Mouse (Mus musculus) regulatory T cell (primary cell): ENCODE measurements around the gene Ston1.

ENCODE experiments used
- in situ Hi-C: fragments of 300-600 bp; cut with MboI, MseI; formaldehyde crosslinking; loops from one replicate; pipeline ENCODE4 v1.15.1; 2025; ENCODE audit warnings: high pct_unique_total_duplicates

The Ston1 gene

DNA sequence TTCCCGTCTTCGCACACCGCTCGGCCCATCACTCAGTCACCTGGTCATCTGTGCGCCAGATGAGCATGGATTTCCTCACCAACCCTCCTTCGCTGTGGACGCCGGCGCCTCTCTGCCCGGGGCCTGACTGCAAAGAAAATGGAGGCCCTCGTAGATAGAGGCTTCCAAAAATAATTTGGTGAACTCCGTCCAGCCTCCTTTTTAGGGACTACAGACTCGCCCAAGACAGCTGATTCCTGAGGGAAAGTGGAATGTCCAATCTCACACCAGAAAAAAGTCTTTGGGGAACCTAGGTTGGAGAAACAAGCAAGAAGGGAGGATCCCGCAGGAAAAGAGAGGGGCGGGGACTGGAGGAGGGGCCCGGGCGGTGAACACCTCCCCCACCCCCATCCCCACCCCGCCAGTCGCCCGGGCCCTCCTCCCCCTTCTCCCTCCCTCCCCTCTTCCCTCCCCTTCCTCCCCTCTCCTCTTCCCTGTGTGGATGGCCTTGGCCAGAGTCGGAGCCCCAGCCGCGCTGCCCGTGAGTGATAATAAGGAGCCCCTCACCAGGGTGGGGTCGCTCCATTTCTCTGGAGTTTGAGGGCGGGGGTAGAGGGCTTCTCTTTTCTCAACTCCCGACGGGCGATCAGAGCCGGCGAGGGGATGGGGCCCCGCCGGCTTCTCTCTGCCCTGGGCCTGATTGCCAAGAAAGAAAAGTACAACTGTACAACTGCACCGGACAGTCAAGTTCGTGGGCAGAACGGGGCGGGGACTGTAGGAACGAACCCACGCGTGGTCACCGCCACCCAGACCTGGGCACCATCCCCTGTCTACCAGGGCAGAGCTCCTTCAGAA, at the start of gene Ston1:
Gene Ston1 (plus strand): TSS at position 463 of the 834 bp plus-strand sequence.
- in situ Hi-C loops: loop anchor here (5.0 kb wide), 2 partner anchors 40 to 50 kb away; no protein-coding TSS in a partner anchor

DNA sequence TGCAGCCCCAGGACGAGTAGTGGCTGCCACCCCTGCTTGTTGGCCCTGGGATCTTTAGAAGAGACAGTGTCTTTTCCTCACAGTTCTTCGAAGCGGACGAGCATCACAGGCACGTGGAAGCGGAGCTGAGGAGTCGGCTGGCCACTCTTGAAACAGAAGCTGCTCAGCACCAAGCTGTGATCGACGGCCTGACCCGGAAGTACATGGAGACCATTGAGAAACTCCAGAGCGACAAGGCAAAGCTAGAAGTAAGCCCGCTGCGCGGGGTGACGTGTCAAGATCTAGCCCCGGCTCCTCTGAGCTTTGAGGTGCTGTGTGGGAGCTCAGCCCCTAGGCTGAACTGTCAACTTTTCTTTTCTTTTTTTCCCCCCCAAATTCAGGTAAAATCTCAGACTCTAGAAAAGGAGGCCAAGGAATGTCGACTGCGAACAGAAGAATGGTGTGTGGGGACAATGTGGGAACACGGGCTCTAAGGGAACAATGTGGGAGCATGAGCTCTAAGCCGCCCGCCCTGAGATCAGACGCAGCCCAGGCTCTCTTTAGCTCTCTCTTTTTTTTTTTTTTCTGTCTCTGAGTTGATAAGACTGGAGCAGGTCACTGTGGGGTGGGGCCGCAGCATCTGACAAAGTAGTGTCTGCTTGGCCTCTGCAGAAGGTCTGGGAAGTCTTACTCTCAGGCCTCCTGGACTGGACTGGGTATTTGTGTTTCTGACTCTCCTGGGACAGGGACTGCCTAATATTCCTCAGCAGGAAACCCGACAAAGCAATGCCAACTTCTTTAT, 47.9 kb upstream of the Ston1 start:
- in situ Hi-C loops: loop anchor here (5.0 kb wide), 1 partner anchor 48 kb away; the partner anchor contains the start of gene Ston1

DNA sequence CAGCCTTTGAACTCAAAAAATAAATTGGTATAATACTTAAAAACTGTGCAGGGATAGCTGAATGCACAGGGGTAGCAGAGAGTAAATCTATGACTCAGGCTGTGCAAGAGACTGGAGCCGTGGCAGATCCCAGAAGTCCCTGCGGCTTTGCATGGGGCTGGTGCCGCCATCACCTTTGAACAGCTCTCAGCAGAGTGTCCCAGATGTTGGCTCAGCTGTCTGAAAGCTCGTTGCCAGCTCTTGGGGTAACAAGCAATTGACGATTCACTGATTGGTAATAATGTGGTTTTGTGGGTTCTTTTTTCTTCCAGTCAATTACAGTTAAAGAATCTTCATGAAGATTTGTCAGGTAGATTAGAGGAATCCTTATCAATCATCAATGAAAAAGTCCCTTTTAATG, 47.1 kb upstream of the Ston1 start:
- in situ Hi-C loops: no loop called here

DNA sequence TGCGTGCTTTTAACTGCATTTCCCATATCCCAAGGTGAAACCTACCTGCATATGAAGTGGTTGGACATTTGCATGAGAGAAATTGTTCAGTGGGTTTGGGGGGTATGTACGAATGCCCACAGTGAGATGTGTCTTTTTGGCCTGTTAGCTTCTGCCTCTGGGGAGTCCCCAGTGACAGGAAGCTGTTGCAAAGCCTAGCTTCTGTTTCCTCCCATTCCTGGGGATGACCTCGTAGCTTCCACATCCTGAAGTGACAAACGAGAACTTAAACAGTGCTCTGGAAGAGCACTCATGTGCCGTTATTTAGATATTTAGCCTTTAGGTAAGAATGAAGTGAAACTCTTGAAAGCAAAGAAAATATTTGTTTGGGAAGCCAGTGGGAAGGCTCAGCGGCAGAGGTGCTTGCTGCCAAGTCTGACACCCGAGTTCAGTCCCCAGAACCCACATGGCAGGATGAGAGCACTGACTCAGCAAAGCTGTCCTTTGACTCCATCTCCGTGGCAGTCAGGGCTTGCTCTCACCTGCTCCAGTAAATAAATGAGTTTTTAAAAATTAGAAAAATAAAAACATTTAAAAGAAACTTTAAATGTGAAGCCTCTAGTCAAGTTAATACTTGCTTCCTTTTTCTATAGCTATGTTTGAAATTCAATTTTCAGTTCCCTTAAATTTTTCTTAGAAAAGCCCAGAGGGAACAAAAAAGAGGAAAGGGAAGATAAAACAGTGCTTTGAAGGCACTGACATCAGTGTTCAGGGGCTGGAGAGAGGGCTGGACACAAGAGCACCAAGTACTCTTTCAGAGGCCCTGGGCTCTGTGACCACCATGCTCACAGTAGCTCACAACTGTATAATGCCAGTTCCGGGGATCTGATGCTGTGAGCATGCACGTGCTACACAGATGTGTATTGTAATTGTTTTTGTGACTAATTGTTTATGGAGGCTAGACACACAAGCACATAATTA, 46.2 kb upstream of the Ston1 start:
- in situ Hi-C loops: no loop called here

DNA sequence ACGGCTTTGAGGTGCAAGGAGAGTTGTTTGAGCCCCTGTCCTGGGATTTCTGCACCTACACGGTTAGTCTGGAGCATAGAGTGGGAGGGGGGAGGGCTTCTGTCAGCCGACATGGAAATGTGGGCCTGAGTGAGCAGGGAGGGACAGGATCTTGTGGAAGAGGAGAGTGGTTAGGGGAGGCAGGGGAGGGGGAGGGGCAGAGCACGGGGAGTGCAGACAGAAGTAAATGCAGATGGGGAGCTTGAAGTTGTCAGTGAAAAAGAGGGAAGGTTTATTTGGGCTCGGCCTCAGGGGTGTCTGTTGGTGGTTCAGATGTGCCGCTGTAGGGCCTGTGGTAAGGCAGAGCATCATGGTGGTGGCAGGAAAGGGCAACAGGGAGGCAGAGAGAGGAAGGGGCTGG, 44.9 kb upstream of the Ston1 start:
- in situ Hi-C loops: no loop called here

DNA sequence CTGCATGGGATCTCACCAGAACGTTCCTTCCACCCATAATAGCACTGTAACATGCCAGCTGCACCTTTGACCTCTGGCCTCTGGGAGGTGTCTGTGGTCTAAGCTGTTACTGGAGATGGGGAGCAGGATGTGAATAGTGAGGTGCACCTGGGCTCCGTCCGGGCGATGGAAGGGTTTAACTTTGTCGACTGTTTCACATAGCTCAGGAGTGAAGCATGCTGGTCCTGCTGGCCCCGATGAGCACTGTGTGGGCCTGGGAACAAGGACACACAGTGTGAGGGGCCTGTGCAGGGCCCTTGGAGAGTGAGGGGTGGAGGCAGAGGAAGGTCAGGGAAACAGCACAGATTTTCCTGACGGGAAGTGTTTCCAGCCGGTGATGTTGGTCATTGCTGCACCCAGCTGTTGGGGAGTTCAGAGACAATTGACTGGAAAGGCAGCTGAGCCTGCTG, 44.5 kb upstream of the Ston1 start:
- in situ Hi-C loops: no loop called here

DNA sequence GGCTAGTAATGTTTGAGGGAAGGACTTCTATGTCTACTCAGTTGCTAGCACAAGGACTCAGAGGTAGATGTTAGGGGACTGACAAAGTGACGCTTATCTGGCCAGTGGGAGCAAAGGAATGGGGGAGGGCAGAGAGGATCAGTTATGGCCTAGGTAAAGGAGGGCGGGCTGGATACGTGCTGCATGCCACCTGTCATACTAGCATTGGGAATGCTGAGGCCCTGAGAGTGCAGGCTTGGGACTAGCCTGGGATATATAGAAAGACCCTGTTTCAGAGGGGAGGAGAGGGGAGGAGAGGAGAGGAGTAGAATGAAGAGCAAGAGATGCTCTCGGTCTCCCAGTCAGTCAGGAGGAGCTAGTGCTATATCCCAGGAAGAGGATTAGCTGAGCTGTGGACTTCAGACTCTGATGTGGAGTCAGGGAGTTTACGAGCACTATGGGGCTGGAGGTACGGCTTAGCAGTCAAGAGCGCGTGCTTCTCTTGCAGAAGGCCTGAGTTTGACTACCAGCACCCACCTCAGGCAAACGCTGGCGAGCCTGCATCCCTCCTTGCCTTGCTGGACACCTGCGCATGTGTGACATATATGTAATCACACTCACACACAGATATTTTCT, 43.9 kb upstream of the Ston1 start:
- in situ Hi-C loops: no loop called here

DNA sequence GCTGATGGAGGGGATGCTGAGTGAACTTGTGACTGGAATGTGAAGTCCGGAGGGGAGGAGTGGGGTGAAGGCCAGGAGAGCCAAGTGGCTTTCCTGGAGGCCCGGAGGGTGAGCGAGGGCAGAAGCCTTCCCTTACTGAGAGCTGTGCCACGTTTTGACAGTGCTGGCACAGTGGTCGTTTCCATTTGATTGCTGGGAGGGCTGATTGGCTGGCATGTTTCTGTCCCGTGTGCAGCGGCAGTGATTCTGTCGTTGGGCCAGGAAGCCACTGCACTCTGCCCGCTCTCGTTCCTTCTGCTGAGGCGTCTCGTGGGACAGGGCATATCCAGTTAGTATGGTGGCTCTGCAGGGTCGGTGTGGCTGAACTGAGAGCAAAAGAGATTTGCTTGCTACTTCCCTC, 41.3 kb upstream of the Ston1 start:
- in situ Hi-C loops: loop anchor here (5.0 kb wide), 1 partner anchor 86 kb away; no protein-coding TSS in a partner anchor

DNA sequence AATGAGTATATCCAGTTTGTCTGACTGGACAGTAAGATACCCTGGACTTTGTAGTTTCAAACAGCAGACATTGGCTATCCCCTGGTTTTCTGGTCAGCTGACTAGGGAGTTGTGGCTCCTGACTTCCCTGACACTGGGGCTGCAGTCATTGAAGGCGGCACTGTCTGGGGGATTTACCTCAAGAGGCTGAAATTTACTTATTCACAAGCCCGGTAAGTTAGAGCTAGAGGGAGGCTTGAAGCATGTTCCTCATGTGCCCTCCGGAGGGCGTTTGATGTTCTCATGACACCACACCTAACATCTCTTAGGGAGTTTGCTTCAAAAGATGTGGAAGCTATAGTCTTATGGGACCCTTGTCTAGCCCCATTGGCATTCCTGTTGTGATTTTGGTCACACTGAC, 40.8 kb upstream of the Ston1 start:
- in situ Hi-C loops: loop anchor here (5.0 kb wide), 1 partner anchor 86 kb away; no protein-coding TSS in a partner anchor

DNA sequence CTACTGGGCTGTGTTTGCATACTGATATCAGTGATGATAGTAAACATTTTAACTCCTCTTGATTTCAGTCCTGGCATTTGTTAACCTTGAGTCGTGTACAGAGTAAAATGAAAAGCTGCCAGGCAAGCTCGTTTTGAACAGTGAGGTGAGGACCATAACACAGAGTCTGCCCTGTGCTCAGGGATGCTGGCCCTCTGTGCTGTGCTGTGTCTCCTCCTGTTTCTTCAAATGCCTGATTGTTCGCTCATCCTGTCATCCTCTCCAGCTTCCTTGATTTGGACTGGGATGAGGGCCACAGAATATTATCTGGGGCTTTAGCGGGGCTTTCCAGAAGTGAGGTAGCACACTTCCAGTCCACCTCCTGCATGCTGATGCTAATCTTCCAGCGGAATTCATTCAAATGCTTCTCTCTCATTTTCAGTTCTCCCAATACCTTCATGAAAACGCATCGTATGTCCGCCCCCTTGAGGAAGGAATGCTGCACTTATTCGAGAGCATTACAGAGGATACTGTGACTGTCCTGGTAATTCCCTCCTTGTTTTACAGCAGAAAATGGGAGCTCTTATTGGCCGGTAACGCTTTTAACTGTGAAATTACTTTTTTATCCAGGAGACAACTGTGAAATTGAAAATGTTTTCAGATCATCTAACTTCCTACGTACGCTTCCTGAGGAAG, 39.2 kb upstream of the Ston1 start:
- in situ Hi-C loops: loop anchor here (5.0 kb wide), 1 partner anchor 84 kb away; no protein-coding TSS in a partner anchor

DNA sequence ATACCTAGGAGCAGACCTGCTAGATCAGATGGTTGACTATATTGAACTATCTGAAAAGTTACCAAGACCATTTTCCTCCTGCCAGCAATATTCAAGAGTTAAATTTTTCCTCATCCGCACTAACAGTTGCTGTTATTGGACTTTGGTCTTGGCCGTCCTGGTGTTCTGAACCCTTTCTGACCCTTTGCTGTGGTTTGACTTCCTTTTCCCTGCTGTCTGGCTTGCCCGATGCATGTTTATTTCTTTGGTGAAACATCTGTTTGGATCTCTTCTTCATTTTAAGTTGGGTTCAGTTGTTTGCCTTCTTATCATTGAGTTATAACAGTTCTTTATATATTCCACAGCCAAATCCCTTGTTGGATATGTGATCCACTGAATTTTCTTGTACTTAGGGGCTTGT, 33.9 kb upstream of the Ston1 start:
- in situ Hi-C loops: no loop called here

DNA sequence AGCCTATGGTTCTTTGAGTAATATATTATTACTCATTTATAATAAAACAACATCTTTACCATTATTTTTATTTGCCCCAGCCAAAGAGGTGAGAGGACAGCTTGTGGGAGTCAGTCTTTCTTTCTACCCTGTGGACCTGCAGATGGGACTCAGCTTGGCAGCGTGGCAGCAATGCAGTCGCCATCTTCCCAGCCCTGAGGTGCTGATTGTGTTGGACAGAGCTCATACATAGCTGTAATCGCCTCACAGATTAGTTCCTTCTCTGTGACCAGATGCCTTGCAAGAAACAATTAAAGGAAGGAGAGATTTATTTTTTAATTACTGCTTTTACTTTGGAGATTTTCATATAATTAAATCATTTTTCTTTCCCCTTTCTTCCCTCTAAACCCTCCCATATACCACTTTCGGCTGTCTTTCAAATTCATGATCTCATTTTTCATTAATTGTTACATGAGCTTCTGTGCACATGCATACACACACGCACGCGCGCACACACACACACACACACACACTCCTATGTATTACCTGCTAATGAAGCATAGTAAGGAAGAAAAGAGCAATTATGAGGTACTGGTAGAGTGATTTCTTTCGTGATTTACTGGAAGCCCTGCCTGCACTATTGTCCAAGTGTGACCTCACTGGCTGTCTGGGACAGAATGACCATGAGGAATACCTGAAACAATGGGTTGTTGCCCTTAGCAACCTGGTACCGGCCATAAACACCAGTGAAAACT, 27.5 kb upstream of the Ston1 start:
- in situ Hi-C loops: no loop called here

DNA sequence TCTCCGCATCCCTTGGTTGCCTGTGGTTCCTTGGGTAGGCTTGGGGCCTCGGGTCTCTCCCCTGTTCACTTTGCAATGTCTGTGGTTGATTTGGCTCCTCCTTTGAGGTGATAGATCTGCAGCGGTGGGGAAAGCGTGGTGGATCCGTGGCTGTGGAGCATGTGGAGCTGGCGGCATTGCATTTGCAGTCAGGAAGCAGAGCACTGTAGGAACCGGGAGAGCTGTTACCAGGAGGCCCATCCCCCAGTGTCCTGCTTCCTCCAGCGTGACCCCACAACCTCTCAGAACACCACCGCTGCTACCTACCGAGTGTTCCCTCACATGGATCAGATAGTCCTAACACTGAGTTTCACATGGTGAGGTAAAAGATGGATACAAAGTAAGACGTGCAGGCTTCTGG, 26.7 kb upstream of the Ston1 start:
- in situ Hi-C loops: no loop called here

DNA sequence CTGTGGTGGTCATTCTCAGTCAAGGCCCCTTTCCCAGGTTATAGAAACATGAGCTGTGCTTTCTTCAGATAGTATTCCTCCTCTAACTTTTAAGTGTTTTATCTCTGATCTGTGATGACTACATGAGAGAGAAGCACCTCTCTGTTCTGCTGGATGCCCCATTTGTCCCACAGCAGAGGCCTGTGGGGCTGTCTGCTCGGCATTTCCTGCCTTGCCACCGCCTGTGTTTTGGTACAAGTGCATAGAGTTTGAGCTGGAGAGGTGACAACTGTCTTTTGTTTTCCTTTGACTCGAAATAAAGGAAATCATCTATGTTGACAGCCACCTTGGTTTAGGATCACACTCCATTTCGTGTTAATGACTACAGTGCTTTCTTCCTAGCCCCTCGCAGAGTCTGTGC, 22.7 kb upstream of the Ston1 start:
- in situ Hi-C loops: no loop called here

DNA sequence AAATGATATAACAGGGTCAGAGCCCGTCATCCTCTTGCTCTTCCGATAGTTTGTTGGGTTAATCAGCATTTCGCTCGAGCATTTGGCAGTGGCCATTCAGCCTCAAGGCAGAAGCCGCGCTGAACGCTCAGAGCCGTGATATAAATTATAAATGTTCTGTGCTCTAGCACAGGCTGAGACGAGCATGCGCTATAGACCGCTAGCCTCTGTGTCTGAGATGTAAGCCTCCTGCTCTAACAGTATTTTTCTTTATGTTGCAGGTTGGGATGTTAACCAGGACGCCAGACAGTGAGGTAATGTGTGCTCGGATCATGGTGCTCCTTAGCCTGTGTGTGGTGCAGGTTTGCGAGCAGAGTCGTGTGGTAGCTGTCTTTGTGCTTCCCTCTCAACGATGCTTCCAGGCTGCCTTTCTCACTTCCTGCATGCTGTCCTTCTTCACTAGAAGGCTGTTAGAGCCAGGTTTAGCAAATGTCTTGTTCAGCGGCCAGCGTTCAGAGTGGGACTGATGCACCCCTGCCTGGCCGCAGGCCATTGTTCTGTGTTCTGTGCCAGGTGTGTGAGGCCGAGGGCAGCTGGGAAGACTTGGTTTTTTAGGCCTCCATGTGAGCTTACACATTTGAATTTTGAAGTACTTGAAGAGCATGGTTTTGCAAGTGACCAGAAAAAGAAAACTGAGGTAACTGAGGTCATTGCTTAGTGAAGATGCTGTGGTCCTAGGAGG, 18.8 kb upstream of the Ston1 start:
- in situ Hi-C loops: no loop called here

DNA sequence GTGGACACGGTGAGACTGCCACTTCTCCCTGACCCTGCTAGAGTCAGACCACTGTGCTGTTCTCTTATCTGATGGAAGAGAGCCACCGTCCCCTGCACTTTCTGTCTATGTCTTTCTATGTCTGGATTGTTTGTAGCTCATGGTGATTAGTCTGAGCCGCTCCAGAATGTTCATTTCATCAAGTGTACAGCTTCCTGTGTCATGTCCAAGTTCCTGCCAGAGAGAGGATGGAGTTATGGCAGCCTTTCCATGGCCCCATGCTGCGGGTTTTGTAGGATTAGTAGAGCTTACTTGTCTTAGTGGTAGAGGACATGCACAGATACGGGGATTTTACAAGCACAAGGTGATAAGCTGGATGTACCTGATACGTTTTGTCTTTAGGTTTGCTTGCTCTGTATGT, 16.9 kb upstream of the Ston1 start:
- in situ Hi-C loops: no loop called here

DNA sequence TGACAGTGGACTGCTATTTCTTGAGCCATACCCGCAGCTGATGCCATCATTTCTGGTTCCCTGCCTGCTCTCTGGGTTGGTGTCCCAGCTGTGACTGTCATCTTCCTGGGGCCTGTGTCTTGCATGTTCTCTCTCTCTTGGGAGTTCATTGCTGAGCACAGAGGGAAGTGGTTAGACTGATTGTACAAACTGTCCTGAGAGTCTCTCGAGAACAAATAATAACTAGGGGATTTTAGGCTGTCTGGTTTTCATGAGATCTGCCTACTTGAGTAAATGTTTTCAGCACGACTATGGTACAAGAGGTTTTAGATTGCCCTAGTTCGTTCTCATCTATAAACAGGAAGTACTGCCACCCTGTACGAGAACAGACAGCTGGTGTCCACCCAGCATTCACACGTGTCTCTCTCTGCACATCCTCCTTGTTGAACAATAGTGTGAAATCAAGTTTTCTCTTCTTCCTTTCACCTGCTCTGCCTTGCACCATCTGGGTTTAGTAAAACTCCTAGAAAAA, 15.9 kb upstream of the Ston1 start:
- in situ Hi-C loops: no loop called here

DNA sequence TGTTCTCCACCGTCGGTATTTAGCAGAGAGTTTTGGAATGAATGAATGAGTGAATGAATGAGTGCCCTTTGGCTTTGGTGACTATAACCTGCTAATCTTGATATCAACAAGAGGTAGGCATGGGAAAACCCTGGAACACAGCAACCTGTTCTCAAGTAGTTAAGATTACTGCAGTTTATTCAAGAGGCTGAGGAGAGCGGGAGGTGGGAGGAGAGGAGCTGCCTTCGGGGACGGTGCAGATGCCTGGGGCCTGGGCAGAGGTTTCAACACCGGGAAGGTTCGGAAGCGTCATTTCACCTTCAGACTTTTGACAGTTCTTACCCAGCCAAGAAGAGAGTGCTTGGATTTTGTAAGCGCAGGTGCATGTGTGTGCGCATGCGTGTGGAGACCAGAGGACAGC, 14.5 kb upstream of the Ston1 start:
- in situ Hi-C loops: no loop called here

DNA sequence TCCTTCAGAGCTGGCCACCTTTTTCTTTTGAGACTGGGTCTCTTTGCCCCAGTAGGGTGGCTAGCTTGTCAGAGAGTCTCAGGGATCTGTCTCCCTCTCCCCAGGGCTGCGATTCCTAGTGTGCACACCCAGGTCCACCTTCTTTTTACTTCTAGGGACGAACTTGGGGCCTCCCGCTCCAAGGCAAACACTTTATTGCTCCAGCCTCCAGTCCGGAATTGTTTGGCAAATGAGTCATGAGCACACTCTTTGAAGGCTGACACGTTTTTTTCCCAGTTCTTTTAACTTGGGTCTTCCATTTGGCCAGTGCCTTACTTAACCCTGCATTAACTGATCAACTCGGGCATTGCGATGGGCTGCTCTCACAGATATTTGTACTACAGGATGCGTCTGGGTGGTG, 14.1 kb upstream of the Ston1 start:
- in situ Hi-C loops: no loop called here
